Mouse (Mus musculus): Measurements from ENCODE around the gene Slain2.

The Slain2 gene

DNA sequence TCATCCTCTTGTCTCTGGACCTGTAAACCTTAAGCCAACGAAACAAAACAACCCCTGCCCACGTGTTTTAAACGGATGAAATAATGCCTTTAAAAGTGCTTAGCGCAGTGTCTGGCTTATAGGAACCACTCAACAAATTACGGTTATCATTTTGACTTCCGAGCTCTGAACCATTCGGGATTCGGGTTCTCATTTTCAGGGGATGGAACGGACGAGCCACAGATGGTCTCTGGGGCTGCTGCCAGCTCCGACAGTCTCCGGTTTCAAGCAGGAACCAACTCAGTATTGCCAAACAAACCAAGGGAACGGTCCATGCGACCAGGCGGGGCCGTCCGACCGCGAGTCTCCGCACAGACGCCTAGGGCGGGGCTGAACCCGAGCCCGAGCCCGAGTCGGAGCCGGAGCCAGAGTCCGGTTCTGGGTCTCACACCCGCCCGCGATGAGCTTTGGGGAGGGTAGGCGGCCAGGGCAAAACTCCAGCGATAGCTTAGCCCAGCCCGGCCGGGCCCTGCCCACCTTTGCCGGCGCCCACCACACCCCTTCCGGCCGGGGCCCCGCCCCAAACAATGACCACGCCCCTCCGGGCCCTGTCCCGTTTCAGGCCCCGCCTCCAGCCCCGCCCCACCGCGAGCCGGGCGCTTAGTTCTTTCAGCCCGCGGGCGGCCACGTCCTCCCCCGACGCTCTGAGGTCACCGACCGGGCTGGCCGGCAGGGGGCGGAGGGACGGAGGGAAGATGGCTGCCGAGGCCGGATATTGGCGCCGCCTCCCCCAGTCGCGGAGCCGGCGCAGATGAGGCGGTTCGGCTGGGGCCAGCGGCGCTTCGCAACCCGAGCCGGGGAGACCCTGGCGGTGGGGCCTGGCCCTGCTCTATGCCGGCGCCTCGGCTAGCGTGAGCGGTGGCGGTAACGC is at the start of gene Slain2:
Gene Slain2, plus strand, starts transcription at position 657 of the 910 bp plus-strand sequence.
- DNase-seq = peak; percentile 98

DNA sequence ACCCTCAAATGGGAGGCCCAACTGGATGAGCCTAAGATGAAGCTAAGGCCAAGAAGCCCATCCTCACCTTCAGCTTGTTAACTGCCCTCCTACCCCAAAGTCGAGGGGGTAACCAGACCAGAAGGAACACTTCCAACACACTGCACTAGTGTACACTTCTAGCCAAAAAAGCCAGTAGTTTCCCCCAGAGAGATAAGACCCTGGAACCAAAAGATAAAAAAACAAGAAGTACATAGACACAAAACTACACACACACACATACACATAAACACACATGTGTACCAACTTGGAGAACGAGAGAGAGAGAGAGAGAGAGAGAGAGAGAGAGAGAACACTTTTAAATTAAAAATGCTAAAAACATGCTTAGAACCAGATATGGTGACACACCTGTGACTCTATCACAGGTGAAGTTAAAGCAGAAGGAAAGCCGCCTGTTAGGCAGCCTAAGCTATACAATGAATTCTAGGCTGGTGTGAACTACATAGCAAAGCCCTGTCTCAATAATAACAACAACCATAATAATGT is 49.4 kb upstream of the Slain2 start:
- DNase-seq = no peak

DNA sequence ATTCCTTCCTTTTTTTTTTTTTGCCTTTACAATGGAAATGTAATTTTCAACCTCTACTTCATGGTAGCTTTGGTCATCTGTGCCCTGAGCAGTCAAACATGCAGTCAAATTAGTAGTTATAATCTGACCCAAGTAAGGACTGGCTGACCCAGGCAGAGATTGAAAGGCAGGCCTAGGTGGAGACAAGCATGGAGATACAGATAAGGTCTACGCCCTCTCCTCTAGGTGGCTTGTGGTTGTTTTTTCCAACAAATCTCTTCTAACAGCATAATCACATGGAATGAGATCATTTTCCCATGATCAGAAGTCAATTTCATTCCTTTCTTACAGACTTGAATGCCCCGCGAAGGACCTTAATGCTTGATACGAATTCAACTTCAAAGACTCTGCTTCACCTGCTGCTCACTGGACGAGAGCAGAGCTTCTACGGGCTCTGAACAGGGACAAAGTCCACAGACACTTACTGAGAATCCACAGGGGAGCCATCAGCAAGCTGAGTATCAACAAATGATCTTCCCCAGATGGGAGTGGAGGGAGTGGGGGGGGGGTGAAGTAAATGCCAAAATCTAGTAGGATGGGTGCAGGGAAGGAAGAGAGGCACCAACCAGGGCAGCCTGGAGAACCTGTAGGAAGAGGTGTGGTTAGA is 47.7 kb upstream of the Slain2 start:
- no peak for DNase-seq

DNA sequence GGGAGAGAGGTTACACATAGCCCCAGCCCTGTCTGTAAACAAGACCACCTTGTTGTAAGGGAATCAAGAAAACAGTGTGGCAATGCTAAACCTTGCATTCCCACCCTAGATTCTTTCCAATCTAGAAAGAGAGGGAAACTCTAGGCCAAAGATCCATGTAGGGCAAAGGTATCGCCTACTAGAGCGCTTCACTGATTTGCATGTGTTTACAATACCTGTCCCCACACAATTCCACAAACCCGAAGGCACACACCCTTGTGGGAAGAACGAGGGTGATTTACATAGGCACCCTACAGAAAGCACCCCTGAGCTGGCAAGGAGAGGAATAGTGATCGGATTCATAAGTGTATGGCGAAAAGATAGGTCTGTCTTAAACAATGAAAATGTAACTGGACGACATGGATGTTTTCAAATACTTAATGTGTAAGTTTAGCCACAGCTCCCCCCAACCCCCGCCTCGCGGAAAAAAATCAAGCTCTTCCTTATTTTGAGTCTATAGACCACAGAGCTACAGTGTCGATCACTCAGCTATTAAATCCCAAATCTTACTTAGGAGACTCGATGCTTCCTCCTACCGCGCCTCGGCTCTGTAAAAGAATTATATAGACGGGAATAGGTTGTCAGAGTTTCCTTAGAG is 47.0 kb upstream of the Slain2 start:
- DNase-seq = no peak

DNA sequence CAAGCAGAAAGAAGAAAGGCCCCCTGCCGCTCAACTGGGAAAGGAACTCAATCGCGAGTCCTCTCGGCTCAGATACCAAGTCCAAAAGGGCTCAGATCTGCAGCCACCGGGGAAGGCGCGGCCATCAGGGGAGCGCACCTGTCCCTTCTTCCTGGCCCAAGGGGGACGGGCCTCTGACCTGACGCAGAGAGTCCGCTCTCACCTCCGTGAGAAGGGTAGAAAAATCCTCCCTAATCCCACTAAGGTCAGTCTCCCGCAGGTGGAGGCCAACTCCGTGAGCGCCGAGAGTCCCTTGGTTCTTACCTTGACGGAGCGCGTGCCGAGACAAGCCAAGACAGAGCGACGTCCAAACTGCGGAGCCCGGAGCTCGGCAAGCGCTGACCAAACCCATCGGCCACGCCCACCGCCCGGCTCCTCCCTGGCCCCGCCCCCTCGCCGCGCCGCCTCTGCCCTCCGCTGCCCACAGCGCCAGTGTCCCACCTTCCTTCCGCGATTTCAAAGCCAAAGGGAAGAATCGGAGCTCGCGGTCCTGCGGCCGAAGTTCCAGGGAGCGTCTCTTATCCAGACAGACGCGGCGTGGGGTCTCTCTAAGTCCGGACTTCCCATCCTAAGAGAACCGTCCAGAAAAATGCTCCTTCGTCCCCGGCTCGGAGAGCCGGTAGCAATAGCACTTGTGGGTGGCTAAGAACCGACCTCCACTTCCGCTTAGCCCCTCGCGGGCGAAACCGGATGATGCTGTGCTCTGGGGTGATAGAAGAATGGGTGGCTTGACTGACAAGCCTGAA is 45.8 kb upstream of the Slain2 start, which contains the start of gene Tec:
Gene Tec, minus strand, starts transcription at position 393 of the 785 bp plus-strand sequence.
- peak; percentile 78 for DNase-seq

DNA sequence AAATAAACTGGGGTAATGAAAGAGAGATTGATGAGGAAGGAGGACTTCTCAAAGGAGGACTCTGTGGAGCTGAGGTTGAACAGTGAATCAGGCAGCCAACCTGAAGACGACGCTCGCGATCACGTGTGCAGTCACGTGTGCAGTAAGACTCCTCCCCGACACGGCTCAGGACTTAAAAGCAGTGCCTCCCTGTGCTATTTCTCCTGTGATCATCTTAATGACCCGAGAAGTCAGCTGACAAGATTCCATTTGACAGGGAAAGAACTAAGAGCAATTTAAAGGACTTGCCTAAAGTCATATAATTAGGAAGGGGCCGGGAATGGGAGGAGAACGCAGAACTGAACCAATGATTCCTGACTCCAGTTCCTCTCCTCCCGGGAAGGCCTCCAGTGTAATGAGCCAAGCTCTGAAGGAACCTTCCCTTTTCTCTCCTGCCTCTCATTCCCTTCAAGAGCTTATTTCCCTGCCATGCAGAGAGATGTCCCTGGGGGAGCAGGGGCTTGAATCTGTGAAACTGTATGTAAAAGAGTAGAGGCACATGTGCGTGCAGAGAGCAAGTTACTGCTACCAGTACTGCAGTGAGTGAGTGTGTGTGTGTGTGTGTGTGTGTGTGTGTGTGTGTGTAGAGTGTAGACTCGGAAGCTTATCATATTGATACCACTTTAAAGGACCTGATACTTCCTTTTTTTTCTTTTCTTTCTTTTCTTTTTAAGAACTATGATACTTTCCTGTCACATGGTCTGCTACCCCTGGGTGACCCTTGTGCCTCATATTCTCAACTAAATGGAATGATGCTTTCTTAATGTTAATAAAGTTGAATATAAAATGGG is 44.1 kb upstream of the Slain2 start:
- DNase-seq = no peak

DNA sequence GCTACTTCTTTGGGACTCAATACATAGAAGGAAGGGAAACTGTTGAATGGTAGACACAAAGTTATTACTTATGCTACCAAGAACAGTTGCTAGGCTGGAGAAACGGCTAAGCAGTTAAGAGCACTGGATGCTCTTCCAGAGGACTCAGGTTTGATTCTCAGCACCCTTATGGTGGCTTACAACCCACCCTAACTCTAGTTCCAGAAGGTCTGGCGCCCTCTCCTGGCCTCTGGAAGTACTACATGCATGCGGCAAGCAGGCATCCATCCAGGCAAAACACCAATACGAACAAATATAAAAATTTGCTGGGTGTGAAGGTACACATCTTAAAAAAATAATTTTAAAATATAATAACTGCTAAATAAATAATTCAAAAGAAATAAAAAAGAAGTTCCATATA is 43.0 kb upstream of the Slain2 start:
- no peak for DNase-seq

DNA sequence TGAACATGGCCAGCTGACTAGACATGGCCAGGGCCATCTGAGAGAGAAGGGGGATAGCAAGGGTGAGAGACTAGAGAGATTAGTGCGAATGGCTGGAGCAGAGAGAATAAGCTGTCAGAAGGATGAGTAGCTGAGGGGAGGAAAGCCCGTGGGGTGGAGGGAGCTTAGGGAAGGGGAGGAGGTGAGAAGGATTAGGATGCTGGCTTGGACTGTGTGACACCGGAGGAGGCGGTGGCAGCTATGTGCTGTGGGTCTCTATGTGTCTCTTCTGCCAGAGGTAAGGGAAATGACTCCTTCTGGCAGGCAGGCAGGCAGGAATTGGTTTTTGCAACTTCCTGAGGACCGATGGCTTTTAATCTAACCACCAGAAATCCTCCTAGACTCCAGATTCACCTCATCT is 34.4 kb upstream of the Slain2 start:
- no peak for DNase-seq

DNA sequence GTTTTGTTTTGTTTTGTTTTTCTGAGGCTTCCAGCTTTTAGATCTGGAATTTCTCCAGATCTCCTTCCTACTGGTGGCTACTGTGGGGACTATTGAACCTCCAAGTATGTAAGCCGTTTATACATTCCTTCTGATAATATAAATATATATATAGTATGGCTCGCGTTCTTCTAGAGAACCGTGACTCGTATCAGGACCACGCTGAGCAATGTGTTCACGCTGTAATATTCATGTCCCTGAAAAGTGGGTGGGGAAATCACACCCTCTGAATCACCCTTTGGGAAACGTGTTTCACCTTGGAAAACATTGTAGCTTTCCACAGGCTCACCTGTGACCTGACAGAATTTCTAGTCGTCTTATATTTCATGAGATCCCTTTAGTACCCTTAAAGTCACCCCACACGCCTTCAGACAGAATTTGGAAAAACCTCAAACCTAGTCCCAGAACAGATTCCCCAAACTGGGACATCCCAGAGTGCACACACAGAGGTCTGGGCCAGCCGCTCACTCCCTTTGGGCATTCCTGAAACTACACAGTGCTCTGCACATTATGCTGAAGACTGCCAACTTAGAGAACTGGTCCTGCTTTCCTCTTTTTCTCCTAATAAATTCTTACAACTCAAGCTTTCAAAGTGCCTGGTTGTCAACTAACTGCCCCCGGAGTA is 32.2 kb upstream of the Slain2 start:
- no peak for DNase-seq

DNA sequence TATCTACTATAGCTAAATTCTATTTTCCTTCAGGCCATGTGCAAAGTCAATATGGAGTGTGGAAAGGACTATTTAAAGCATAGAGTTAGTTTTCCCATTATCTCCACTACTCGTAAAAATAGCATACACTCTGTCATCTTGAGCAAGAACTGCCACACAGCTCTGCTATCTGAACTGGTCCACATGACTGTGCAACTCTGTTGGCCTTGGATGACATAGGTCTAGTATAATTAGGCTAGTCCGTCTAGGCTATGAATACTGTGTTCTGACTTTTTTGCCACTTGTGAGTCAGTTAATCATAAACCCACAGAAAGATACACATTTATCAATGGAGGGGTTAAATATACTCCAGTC is 31.7 kb upstream of the Slain2 start:
- no peak for DNase-seq

DNA sequence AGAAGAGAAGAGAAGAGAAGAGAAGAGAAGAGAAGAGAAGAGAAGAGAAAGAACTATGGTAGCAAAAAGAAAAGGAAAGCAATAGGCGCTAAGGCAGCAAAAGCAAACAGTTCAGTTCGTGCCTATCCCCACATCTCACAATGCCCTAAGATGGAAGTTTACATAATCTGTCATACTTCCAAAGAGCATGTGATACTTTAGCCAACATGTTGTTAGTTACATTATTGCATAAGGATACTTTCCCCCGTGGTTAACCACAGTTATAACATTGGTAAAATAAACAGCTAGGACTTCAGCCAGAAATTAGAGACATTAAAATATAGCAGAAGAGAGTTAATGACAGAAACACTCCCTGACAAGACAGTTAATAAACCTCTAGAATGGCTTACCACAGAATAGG is 30.4 kb upstream of the Slain2 start:
- no peak for DNase-seq

DNA sequence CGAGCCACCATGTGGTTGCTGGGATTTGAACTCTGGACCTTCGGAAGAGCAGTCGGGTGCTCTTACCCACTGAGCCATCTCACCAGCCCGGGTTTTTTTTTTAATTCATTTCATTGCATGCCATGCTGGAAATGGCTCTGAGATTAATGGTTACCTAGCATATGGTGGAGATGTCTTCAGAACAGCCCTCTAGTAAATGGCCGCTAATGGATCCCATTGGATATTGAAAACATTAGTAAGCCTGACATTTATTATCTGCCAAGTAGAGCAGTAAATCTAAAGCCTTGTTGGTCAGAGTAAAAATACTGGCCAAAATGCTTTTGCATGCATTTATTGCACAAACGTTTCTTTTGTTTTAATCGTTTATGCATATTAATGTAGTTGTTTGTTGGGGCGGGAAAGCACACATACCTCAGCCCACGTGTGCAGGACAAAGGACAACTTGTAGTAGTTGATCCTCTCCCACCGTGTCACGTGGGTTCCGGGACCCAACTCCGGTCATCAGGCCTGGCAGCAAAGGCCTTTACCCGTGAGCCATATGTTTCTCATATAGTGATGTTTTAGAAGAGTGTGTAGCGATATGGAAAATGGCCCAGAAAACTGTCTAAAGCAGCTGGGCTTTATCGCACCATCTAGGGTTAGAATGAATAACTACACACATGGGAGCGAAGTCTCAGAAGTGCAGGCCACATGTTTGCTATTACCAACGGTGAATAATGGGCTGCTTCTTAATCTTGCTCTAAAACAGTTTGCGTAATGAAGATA is 27.5 kb upstream of the Slain2 start:
- no peak for DNase-seq

DNA sequence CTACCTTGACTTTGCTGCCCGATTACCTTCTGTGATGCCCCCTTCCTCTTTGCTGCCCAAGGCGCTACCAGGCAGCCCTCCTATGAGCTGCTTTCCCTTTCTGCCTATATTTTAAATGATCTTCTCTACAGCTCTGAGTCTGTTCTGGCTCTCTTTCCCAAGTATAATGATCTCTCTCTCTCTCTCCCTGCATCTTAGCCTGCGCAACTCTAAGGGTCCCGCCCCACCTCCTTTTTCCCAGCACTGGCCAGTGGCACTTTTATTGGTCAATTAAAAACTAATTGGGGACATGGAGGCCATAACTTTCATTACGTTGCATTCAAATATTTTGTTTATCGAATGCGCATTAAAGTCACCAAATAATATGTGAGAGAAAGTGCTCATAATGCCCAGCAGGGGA is 25.8 kb upstream of the Slain2 start:
- no peak for DNase-seq

DNA sequence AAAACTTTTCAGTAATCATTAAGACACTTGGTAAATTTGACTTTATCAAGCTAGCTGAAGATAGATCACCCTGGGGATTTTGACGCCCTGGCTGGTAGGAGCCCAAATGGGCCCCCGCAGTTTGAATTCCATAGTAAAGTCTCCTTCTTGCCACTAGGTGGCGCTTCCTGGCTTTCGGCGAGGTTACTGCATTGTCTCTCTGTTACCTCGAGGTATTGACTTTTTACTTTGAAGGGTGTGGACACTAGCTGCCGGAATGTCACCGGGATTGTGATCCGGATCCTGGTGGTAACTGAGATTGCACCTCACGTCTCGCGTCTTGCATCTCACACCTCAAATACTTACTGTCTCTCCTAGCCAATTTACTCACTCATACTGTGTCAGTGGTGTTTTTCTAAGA is 22.6 kb upstream of the Slain2 start:
- peak; percentile 35 for DNase-seq

DNA sequence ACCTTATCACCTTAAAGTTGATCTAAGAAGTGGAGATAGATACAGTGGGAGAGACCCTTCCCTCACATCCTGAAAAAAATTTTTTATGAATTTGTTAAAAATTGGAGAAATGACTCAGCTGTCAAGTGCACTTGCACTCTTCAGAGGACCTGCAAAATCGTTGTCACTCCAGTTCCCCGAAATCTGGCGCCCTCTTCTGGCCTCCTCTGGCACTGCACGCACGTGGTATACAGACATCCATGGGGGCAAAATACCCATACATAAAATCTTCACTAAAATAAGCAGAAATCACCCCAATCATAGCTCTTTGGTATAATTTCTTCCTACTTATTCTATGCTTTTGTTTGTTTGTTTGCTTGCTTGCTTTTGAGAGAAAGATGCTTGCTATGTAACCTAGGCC is 20.1 kb upstream of the Slain2 start:
- DNase-seq = no peak

DNA sequence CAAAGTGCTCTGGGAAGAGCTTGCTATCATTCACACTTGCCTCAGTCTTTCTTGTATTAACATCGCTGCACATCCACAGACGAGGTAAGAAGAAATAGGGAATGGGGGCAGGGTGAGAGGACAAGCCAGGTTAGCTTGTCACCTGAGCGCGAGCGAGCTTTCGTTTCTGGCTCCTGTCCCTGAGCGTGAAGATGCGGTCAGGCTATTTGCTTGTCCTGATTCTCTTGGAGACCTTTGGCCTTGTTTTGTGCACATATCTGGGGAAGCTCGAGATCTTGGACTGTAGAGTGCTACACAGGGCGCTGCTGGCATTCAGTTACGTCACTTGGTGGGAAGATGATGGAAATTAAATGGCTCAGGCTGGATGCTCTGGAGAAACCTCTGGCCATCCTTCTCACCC is 18.8 kb upstream of the Slain2 start:
- DNase-seq = no peak

DNA sequence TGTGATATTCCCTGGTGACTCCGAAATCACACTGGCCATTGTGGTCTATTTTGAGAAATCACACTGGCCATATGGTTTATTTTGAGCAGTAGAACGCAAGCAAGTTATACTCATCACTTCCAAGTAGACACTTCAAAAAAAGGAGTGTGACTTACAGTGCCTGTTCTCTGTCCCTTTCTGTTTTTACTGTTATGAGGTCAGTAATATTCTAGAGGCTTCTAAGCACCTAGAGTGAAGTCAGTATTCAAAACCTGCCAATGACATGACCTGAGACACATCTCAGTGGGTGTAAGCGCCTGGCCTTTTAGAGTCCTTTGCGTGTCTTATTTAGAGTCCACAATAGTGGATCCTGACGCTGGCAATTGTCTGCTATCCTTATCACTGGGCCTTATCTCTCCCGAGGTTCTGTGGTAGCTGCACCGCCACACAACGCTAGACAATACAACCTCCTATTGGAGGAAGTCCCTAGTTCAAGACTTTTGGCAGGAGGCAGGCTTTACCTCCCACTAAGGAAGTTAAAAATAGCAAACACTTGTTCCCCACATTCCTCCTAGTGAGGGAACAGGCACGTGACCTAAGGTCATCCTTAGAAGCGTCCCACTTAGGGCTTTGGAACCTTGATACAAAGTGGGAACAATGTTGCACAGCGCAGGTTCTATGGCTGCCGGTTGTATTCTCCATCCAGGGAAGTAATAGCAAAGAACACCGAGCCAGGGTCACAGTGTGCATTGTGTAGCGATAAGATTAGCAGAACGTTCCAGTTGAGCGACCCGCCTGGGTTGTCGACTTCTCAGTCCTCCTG is 17.4 kb upstream of the Slain2 start:
- DNase-seq = no peak

DNA sequence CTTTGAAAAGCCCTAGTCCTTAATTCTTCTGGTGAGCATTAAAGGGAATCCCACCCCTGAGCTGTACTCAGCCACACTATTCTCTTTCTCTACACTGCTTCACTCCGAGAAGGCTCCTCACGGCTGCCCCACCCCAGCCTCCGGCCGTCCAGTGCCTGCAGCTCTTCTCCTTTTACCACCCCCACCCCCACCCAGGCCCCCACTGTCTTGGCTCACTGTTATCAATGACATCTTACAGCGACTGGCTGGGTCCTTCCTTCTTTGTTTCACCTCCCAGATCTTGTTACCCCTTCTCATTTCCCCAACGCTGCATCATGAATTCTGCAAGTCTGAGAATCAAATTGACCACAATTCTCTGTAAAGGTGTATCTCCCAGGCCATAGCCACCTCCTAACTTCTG is 16.1 kb upstream of the Slain2 start:
- no peak for DNase-seq

DNA sequence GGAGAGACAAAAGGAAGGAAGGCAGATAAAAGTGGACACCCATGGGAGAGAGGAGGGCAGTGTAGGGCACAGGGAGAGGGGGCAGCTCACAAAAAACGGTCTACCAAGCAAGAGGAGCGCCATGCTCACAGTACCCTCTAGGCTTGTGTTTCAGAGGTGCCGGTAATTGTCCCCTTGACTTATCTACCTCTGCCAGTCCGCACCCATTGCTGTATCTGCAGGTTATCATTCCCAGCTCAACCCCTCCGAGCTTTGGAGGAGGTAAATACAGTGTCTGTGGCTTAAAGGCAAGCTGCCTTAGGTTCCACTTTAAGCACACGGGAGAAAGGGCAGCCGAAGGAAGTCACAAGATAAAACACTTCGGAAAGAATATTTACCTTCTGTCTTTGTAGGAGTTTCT is 14.8 kb upstream of the Slain2 start:
- DNase-seq = no peak

DNA sequence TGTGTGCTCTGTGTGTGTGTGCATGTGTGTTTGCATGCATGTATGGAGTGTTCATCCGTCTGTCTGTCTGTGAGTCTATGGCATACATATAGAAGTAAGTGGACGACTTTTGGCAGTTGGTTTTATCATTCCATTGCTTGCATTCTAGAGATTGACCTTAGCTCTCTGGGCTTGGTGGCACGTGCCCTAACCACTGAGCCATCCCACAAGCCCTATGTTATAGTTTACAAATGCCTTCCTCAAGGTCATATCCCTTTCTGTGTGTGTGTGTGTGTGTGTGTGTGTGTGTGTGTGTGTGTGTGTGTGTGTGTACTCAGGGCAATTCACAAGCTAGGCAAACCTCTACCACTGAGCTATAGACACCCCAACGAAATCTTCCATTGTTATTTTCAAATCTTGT is 12.2 kb upstream of the Slain2 start:
- no peak for DNase-seq
